Mouse (Mus musculus): ENCODE data around the gene Gm11084. TPM values are rescaled to one million over a fixed set of nuclear protein-coding genes. Genes with fewer than 3 reads are reported as not detected.
"Not testable (repeated sequence)": the region's sequence is repeated elsewhere in the genome, so short reads cannot be mapped to it uniquely, and the experiment has no call there.

Gene Gm11084
- polyA plus RNA-seq (2014; fragmentation: Nextera tagmentation; extraction: Ambion mirVana) = not detected in 2 replicates

GRCm38 (mm10) chr2:72986616-72987015 lies at the start of gene Gm11084:
Gm11084 (minus strand) TSS chr2:72986716.
- DNase-seq (ENCODE audit: low spot score) (no peak), ATAC-seq (ENCODE audit: low FRiP score) (no peak)
- H3K36me3 ChIP-seq (replicated peaks; ENCODE audit: control insufficient read depth, insufficient read depth) = no peaks in the 10 kb centered on the region
- no peak within 1 kb of the TSS for H3K9ac ChIP-seq
- WGBS = 90% methylated on average over 5 of the region's 5 CpGs
- no peak within 1 kb of the TSS for H3K4me3 ChIP-seq (replicated peaks; ENCODE audit: low read length)
- H3K27me3 ChIP-seq (ENCODE audit: control insufficient read depth, insufficient read depth, low read length) = no peaks in the 10 kb centered on the region
- H3K9me3 ChIP-seq (ENCODE audit: control insufficient read depth, low read length) = peaks cover 7% of the 10 kb centered on the region; the same call in 1 of the 2 replicates
- no peak within 1 kb of the TSS for H3K27ac ChIP-seq
- no peak within 1 kb of the TSS for H3K4me2 ChIP-seq (replicated peaks)
- no peaks in the 10 kb centered on the region for H3K4me1 ChIP-seq (replicated peaks; ENCODE audit: control insufficient read depth, insufficient read depth, low read length)

GRCm38 (mm10) chr2:73031061-73032055 lies 44.8 kb upstream of the Gm11084 start:
- Histone ChIP-seq H3K9ac (no peak overlapping the region), H3K9me3 (ENCODE audit: control insufficient read depth, low read length) (no peaks in the 10 kb centered on the region), H3K4me2 (replicated peaks) (no peak overlapping the region), H3K27ac (no peak overlapping the region), H3K4me1 (replicated peaks; ENCODE audit: control insufficient read depth, insufficient read depth, low read length) (no peaks in the 10 kb centered on the region), H3K4me3 (replicated peaks; ENCODE audit: low read length) (no peak overlapping the region), H3K36me3 (replicated peaks; ENCODE audit: control insufficient read depth, insufficient read depth) (no peaks in the 10 kb centered on the region), H3K27me3 (ENCODE audit: control insufficient read depth, insufficient read depth, low read length) (no peaks in the 10 kb centered on the region)
- no peak for ATAC-seq (ENCODE audit: low FRiP score)
- DNase-seq (ENCODE audit: low spot score) = no peak
- WGBS = 85% methylated on average over 7 of the region's 7 CpGs

- Histone ChIP-seq H3K4me1 (replicated peaks; ENCODE audit: control insufficient read depth, insufficient read depth, low read length) (no peaks in the 10 kb centered on the region), H3K4me2 (replicated peaks) (no peak overlapping the region), H3K9ac (no peak overlapping the region), H3K27ac (no peak overlapping the region), H3K36me3 (replicated peaks; ENCODE audit: control insufficient read depth, insufficient read depth) (no peaks in the 10 kb centered on the region), H3K4me3 (replicated peaks; ENCODE audit: low read length) (no peak overlapping the region), H3K9me3 (ENCODE audit: control insufficient read depth, low read length) (no peaks in the 10 kb centered on the region), H3K27me3 (ENCODE audit: control insufficient read depth, insufficient read depth, low read length) (no peaks in the 10 kb centered on the region)
- 90% methylated on average over 3 of the region's 3 CpGs for WGBS
- no peak for ATAC-seq (ENCODE audit: low FRiP score)
- DNase-seq (ENCODE audit: low spot score) = no peak
Observed at GRCm38 (mm10) chr2:73029846-73030245, 43.3 kb upstream of the Gm11084 start.

- DNase-seq (ENCODE audit: low spot score) (no peak), ATAC-seq (ENCODE audit: low FRiP score) (no peak)
- H3K4me1 ChIP-seq (replicated peaks; ENCODE audit: control insufficient read depth, insufficient read depth, low read length) = no peaks in the 10 kb centered on the region
- H3K27ac ChIP-seq = no peak overlapping the region
- 89% methylated on average over 3 of the region's 3 CpGs for WGBS
- no peaks in the 10 kb centered on the region for H3K36me3 ChIP-seq (replicated peaks; ENCODE audit: control insufficient read depth, insufficient read depth)
- no peak overlapping the region for H3K4me3 ChIP-seq (replicated peaks; ENCODE audit: low read length)
- H3K27me3 ChIP-seq (ENCODE audit: control insufficient read depth, insufficient read depth, low read length) = no peaks in the 10 kb centered on the region
- H3K9me3 ChIP-seq (ENCODE audit: control insufficient read depth, low read length) = no peaks in the 10 kb centered on the region
- H3K4me2 ChIP-seq (replicated peaks) = no peak overlapping the region
- no peak overlapping the region for H3K9ac ChIP-seq
Observed at GRCm38 (mm10) chr2:73028019-73028418, 41.5 kb upstream of the Gm11084 start.

GRCm38 (mm10) chr2:73027126-73027525 lies 40.6 kb upstream of the Gm11084 start:
- Histone ChIP-seq H3K27ac (no peak overlapping the region), H3K4me3 (replicated peaks; ENCODE audit: low read length) (no peak overlapping the region), H3K9me3 (ENCODE audit: control insufficient read depth, low read length) (no peaks in the 10 kb centered on the region), H3K9ac (no peak overlapping the region), H3K4me1 (replicated peaks; ENCODE audit: control insufficient read depth, insufficient read depth, low read length) (no peaks in the 10 kb centered on the region), H3K4me2 (replicated peaks) (no peak overlapping the region), H3K36me3 (replicated peaks; ENCODE audit: control insufficient read depth, insufficient read depth) (no peaks in the 10 kb centered on the region), H3K27me3 (ENCODE audit: control insufficient read depth, insufficient read depth, low read length) (no peaks in the 10 kb centered on the region)
- 48% methylated on average over 3 of the region's 3 CpGs for WGBS
- DNase-seq (ENCODE audit: low spot score) (no peak), ATAC-seq (ENCODE audit: low FRiP score) (no peak)

- WGBS = 53% methylated on average over 6 of the region's 6 CpGs
- Histone ChIP-seq H3K27ac (no peak overlapping the region), H3K9me3 (ENCODE audit: control insufficient read depth, low read length) (no peaks in the 10 kb centered on the region), H3K4me2 (replicated peaks) (no peak overlapping the region), H3K4me1 (replicated peaks; ENCODE audit: control insufficient read depth, insufficient read depth, low read length) (no peaks in the 10 kb centered on the region), H3K4me3 (replicated peaks; ENCODE audit: low read length) (no peak overlapping the region), H3K9ac (no peak overlapping the region), H3K36me3 (replicated peaks; ENCODE audit: control insufficient read depth, insufficient read depth) (no peaks in the 10 kb centered on the region), H3K27me3 (ENCODE audit: control insufficient read depth, insufficient read depth, low read length) (no peaks in the 10 kb centered on the region)
- no peak for DNase-seq (ENCODE audit: low spot score)
- no peak for ATAC-seq (ENCODE audit: low FRiP score)
Observed at GRCm38 (mm10) chr2:73023803-73024202, 37.3 kb upstream of the Gm11084 start.

- H3K9ac ChIP-seq = no peak overlapping the region
- ATAC-seq (ENCODE audit: low FRiP score) = no peak
- WGBS = 86% methylated on average over 6 of the region's 6 CpGs
Observed at GRCm38 (mm10) chr2:73021046-73021445, 34.5 kb upstream of the Gm11084 start.

GRCm38 (mm10) chr2:73019371-73020146 lies 33.0 kb upstream of the Gm11084 start:
- DNase-seq (ENCODE audit: low spot score) = no peak
- H3K4me1 ChIP-seq (replicated peaks; ENCODE audit: control insufficient read depth, insufficient read depth, low read length) = no peaks in the 10 kb centered on the region
- 68% methylated on average over 9 of the region's 9 CpGs for WGBS

More at GRCm38 (mm10) chr2:73021046-73021445, 34.5 kb upstream of the Gm11084 start:
- no peak for DNase-seq (ENCODE audit: low spot score)
- Histone ChIP-seq H3K27ac (no peak overlapping the region), H3K4me1 (replicated peaks; ENCODE audit: control insufficient read depth, insufficient read depth, low read length) (no peaks in the 10 kb centered on the region), H3K9me3 (ENCODE audit: control insufficient read depth, low read length) (no peaks in the 10 kb centered on the region), H3K36me3 (replicated peaks; ENCODE audit: control insufficient read depth, insufficient read depth) (no peaks in the 10 kb centered on the region), H3K4me3 (replicated peaks; ENCODE audit: low read length) (no peak overlapping the region), H3K4me2 (replicated peaks) (no peak overlapping the region), H3K27me3 (ENCODE audit: control insufficient read depth, insufficient read depth, low read length) (no peaks in the 10 kb centered on the region)

GRCm38 (mm10) chr2:73014063-73014462 lies 27.5 kb upstream of the Gm11084 start:
- H3K4me3 ChIP-seq (replicated peaks; ENCODE audit: low read length); H3K27ac ChIP-seq; H3K4me1 ChIP-seq (replicated peaks; ENCODE audit: control insufficient read depth, insufficient read depth, low read length); H3K36me3 ChIP-seq (replicated peaks; ENCODE audit: control insufficient read depth, insufficient read depth); H3K27me3 ChIP-seq (ENCODE audit: control insufficient read depth, insufficient read depth, low read length); ATAC-seq (ENCODE audit: low FRiP score); H3K9ac ChIP-seq; DNase-seq (ENCODE audit: low spot score); H3K4me2 ChIP-seq (replicated peaks): not testable (repeated sequence)
- peaks cover 12% of the 10 kb centered on the region for H3K9me3 ChIP-seq (ENCODE audit: control insufficient read depth, low read length)
- WGBS = 91% methylated on average over 9 of the region's 9 CpGs

More at GRCm38 (mm10) chr2:73019371-73020146, 33.0 kb upstream of the Gm11084 start:
- Histone ChIP-seq H3K27ac (no peak overlapping the region), H3K9me3 (ENCODE audit: control insufficient read depth, low read length) (no peaks in the 10 kb centered on the region), H3K4me3 (replicated peaks; ENCODE audit: low read length) (no peak overlapping the region), H3K4me2 (replicated peaks) (no peak overlapping the region), H3K27me3 (ENCODE audit: control insufficient read depth, insufficient read depth, low read length) (no peaks in the 10 kb centered on the region), H3K36me3 (replicated peaks; ENCODE audit: control insufficient read depth, insufficient read depth) (no peaks in the 10 kb centered on the region), H3K9ac (no peak overlapping the region)
- ATAC-seq (ENCODE audit: low FRiP score) = no peak
